Mouse (Mus musculus): ENCODE measurements at regions not wholly inside any gene's neighbourhood (a gene's known extent, or its start where the extent isn't known, plus 50 kb on each side); places are given as distances from the start of the nearest gene placed in this dataset.

DNA sequence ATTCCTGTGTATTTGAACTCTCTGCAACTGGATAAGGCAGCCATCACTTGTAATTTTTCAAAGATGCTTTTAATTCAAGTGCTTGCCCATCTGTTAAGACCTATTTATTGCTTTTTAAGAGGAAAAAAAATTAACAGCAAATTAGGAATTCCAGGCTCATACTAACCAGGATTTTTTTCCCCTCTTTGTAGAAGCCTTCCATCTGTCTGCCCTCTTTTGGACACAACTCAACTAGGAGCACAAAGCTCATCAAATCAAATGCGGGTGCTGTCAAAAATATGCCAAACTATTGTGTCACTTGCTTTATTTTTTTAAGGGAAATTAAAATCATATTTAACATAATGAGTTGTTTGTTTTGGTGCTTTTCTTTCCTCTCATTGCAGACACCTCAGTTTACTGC, 55.6 kb upstream of the Gm6657 start:
- Histone ChIP-seq H3K36me3 (ENCODE audit: poor library complexity, severe bottlenecking) (no peaks in the 10 kb centered on the region), H3K27me3 (no peaks in the 10 kb centered on the region), H3K27ac (no peak overlapping the region), H3K4me3 (no peak overlapping the region), H3K9ac (no peak overlapping the region), H3K9me3 (replicated peaks) (no peaks in the 10 kb centered on the region), H3K4me2 (no peak overlapping the region), H3K4me1 (peaks cover 4% of the 10 kb centered on the region; the same call in 1 of the 2 replicates)
- WGBS: 92% methylated on average over 1 of the region's 1 CpGs
- no peak for ATAC-seq

Data from forebrain, embryonic 13.5 days (tissue).